Mouse (Mus musculus): ENCODE data around the gene Vmn2r62.
"Not testable (repeated sequence)": the region's sequence is repeated elsewhere in the genome, so short reads cannot be mapped to it uniquely, and the experiment has no call there.

Vmn2r62 gene

GRCm38 (mm10) chr7:42793425-42793824 lies at the start of gene Vmn2r62:
TSS of gene Vmn2r62 (minus strand) at chr7:42793525.
- in situ Hi-C loops (cut with MboI) = not testable (repeated sequence)

- in situ Hi-C loops (cut with MboI) = not testable (repeated sequence)
These were observed 45.0 kb upstream of the Vmn2r62 start for GRCm38 (mm10) chr7:42838366-42838765.

- in situ Hi-C loops (cut with MboI) = no loop called here
These were observed 38.9 kb upstream of the Vmn2r62 start for GRCm38 (mm10) chr7:42832221-42832620.

GRCm38 (mm10) chr7:42749836-42750235 lies 43.5 kb downstream of the Vmn2r62 start:
- in situ Hi-C loops (cut with MboI) = no loop called here

- in situ Hi-C loops (cut with MboI) = no loop called here
These were observed 54.7 kb downstream of the Vmn2r62 start for GRCm38 (mm10) chr7:42738536-42739210.

- in situ Hi-C loops (cut with MboI) = not testable (repeated sequence)
These were observed 66.4 kb downstream of the Vmn2r62 start, which contains the start of gene Gm17067 for GRCm38 (mm10) chr7:42726917-42727316. TSS of gene Gm17067 (minus strand) at chr7:42727017.
